Mouse (Mus musculus) hindbrain, embryonic 15.5 days (tissue): ENCODE results near the gene Brd7. TPM values are rescaled to one million over a fixed set of nuclear protein-coding genes. Genes with fewer than 3 reads are reported as not detected.

ENCODE experiments used
- ATAC-seq: fragments of 200-750 bp; cut with Nextera tagmentation; 2 replicates; pipeline ENCODE4 v1.8.0; 2017; ENCODE audit warnings: low read depth, moderate number of reproducible peaks, moderate TSS enrichment; ENCODE audit not compliant: low FRiP score
- H3K27ac ChIP-seq: fragments of 300-500 bp; sonication (generic); replicated peaks from 2 replicates; pipeline ENCODE4 v1.5.1; 2015; ENCODE audit warnings: mild to moderate bottlenecking, inconsistent platforms
- H3K27me3 ChIP-seq: fragments of 300-500 bp; sonication (generic); 2 replicates; pipeline ENCODE4 v1.6.1; 2015; ENCODE audit warnings: control low read depth, inconsistent platforms
- H3K36me3 ChIP-seq: fragments of 300-500 bp; sonication (generic); 2 replicates; pipeline ENCODE4 v1.6.1; 2015; ENCODE audit warnings: control low read depth, inconsistent platforms
- H3K4me1 ChIP-seq: fragments of 300-500 bp; sonication (generic); replicated peaks from 2 replicates; pipeline ENCODE4 v1.6.1; 2015; ENCODE audit warnings: control low read depth, inconsistent platforms
- H3K4me2 ChIP-seq: fragments of 300-500 bp; sonication (generic); 2 replicates; pipeline ENCODE4 v1.6.1; 2015; ENCODE audit warnings: moderate library complexity, mild to moderate bottlenecking, inconsistent platforms
- H3K4me3 ChIP-seq: fragments of 300-500 bp; sonication (generic); 2 replicates; pipeline ENCODE4 v1.5.1; 2015; ENCODE audit warnings: mild to moderate bottlenecking, inconsistent platforms
- H3K9ac ChIP-seq: fragments of 300-500 bp; sonication (generic); 2 replicates; pipeline ENCODE4 v1.6.1; 2015; ENCODE audit warnings: inconsistent platforms
- H3K9me3 ChIP-seq: fragments of 300-500 bp; sonication (generic); 2 replicates; pipeline ENCODE4 v1.6.1; 2016; ENCODE audit warnings: control low read depth, inconsistent platforms
- WGBS: fragments of 180-500 bp; shearing (Covaris S2); methylation state at CpG from one replicate; pipeline ENCODE4 v1.1.7; 2015; 5-methylcytosine and 5-hydroxymethylcytosine counted together
- polyA plus RNA-seq: library from polyadenylated mRNA; unstranded; fragments of >200 nt; fragmentation: Nextera tagmentation; extraction: Ambion mirVana; gene quantifications from 2 replicates; pipeline ENCODE4 v1.2.1, GENCODE M21; 2015

Brd7 gene
- polyA plus RNA-seq, 1 experiment from 2014 or later = 61.9 TPM

- Histone ChIP-seq H3K27me3 (peaks cover 2% of the 10 kb centered on the region; the same call in 1 of the 2 replicates), H3K27ac (no peak overlapping the region)
Observed at GRCm38 (mm10) chr8:88376836-88377582, 15.0 kb upstream of the Brd7 start.

GRCm38 (mm10) chr8:88371522-88371921 is 9.5 kb upstream of the Brd7 start:
- no peak overlapping the region for H3K9ac ChIP-seq
- WGBS = 91% methylated on average over 2 of the region's 2 CpGs
- H3K9me3 ChIP-seq = no peaks in the 10 kb centered on the region
- H3K27ac ChIP-seq = no peak overlapping the region
- H3K4me3 ChIP-seq = no peak overlapping the region
- no peak for ATAC-seq
- H3K4me1 ChIP-seq = peaks cover 16% of the 10 kb centered on the region
- H3K4me2 ChIP-seq = no peak overlapping the region
- no peaks in the 10 kb centered on the region for H3K36me3 ChIP-seq
- H3K27me3 ChIP-seq = peaks cover 2% of the 10 kb centered on the region; the same call in 1 of the 2 replicates

More at GRCm38 (mm10) chr8:88376836-88377582, 15.0 kb upstream of the Brd7 start:
- H3K9ac ChIP-seq = no peak overlapping the region
- ATAC-seq = peak; percentile 87
- H3K4me3 ChIP-seq = no peak overlapping the region
- H3K4me2 ChIP-seq = no peak overlapping the region
- no peaks in the 10 kb centered on the region for H3K9me3 ChIP-seq
- H3K36me3 ChIP-seq = no peaks in the 10 kb centered on the region
- peaks cover 18% of the 10 kb centered on the region for H3K4me1 ChIP-seq
- 30% methylated on average over 19 of the region's 19 CpGs for WGBS

GRCm38 (mm10) chr8:88369805-88370204 is 7.8 kb upstream of the Brd7 start:
- Histone ChIP-seq H3K36me3 (no peaks in the 10 kb centered on the region), H3K4me2 (no peak overlapping the region), H3K27me3 (no peaks in the 10 kb centered on the region), H3K4me1 (peaks cover 8% of the 10 kb centered on the region), H3K9me3 (no peaks in the 10 kb centered on the region), H3K27ac (no peak overlapping the region), H3K4me3 (no peak overlapping the region), H3K9ac (no peak overlapping the region)
- no peak for ATAC-seq
- 58% methylated on average over 3 of the region's 3 CpGs for WGBS

GRCm38 (mm10) chr8:88369221-88369620 is 7.2 kb upstream of the Brd7 start:
- Histone ChIP-seq H3K9me3 (no peaks in the 10 kb centered on the region), H3K36me3 (no peaks in the 10 kb centered on the region), H3K27ac (no peak overlapping the region), H3K9ac (no peak overlapping the region), H3K4me1 (peaks cover 8% of the 10 kb centered on the region), H3K4me3 (no peak overlapping the region), H3K4me2 (no peak overlapping the region), H3K27me3 (no peaks in the 10 kb centered on the region)
- no peak; the same call in 1 of the 2 replicates for ATAC-seq
- 22% methylated on average over 6 of the region's 6 CpGs for WGBS

GRCm38 (mm10) chr8:88362446-88363150 is 604 bp upstream of the Brd7 start:
- peaks cover 6% of the 10 kb centered on the region for H3K36me3 ChIP-seq
- 0 out of 2 replicates have a peak overlapping the region, but pooled peaks have one; percentile 31 for H3K9ac ChIP-seq
- peak overlapping the region; percentile 83 for H3K4me2 ChIP-seq
- H3K27ac ChIP-seq = no peak overlapping the region
- peaks cover 23% of the 10 kb centered on the region for H3K4me1 ChIP-seq
- no peak for ATAC-seq
- peak overlapping the region; percentile 98 for H3K4me3 ChIP-seq
- 37% methylated on average over 11 of the region's 11 CpGs for WGBS
- no peaks in the 10 kb centered on the region for H3K9me3 ChIP-seq
- H3K27me3 ChIP-seq = no peaks in the 10 kb centered on the region

GRCm38 (mm10) chr8:88361044-88361707 is 818 bp downstream of the Brd7 start:
- H3K9me3 ChIP-seq = no peaks in the 10 kb centered on the region
- peak; percentile 35; the same call in 1 of the 2 replicates for ATAC-seq
- no peaks in the 10 kb centered on the region for H3K27me3 ChIP-seq
- H3K4me3 ChIP-seq = peak overlapping the region; percentile 98
- peak overlapping the region; percentile 90 for H3K27ac ChIP-seq
- peaks cover 23% of the 10 kb centered on the region for H3K4me1 ChIP-seq
- 2% methylated on average over 31 of the region's 31 CpGs for WGBS
- H3K36me3 ChIP-seq = peaks cover 20% of the 10 kb centered on the region
- peak overlapping the region; percentile 83 for H3K4me2 ChIP-seq
- peak overlapping the region; percentile 95 for H3K9ac ChIP-seq

GRCm38 (mm10) chr8:88359959-88360358 is 2.0 kb downstream of the Brd7 start:
- peaks cover 28% of the 10 kb centered on the region for H3K36me3 ChIP-seq
- no peaks in the 10 kb centered on the region for H3K9me3 ChIP-seq
- H3K4me1 ChIP-seq = peaks cover 23% of the 10 kb centered on the region
- 93% methylated on average over 2 of the region's 2 CpGs for WGBS
- H3K27ac ChIP-seq = no peak overlapping the region
- peak overlapping the region; percentile 98 for H3K4me3 ChIP-seq
- no peak overlapping the region for H3K9ac ChIP-seq
- H3K4me2 ChIP-seq = peak overlapping the region; percentile 83
- no peaks in the 10 kb centered on the region for H3K27me3 ChIP-seq
- ATAC-seq = no peak

- Histone ChIP-seq H3K27me3 (no peaks in the 10 kb centered on the region), H3K27ac (no peak overlapping the region), H3K36me3 (peaks cover 45% of the 10 kb centered on the region), H3K9ac (no peak overlapping the region), H3K4me1 (peaks cover 23% of the 10 kb centered on the region), H3K9me3 (no peaks in the 10 kb centered on the region), H3K4me2 (no peak overlapping the region), H3K4me3 (no peak overlapping the region)
- WGBS = 80% methylated on average over 5 of the region's 5 CpGs
- no peak for ATAC-seq
Observed at GRCm38 (mm10) chr8:88357946-88358345, 4.0 kb downstream of the Brd7 start.

- no peak overlapping the region for H3K27ac ChIP-seq
- WGBS = 85% methylated on average over 5 of the region's 5 CpGs
- peaks cover 18% of the 10 kb centered on the region for H3K4me1 ChIP-seq
- no peak overlapping the region for H3K4me3 ChIP-seq
- H3K36me3 ChIP-seq = peaks cover 51% of the 10 kb centered on the region
- no peak overlapping the region for H3K9ac ChIP-seq
- H3K27me3 ChIP-seq = no peaks in the 10 kb centered on the region
- H3K9me3 ChIP-seq = no peaks in the 10 kb centered on the region
- no peak overlapping the region for H3K4me2 ChIP-seq
- no peak for ATAC-seq
Observed at GRCm38 (mm10) chr8:88357226-88357933, 4.6 kb downstream of the Brd7 start.

- no peak for ATAC-seq
Observed at GRCm38 (mm10) chr8:88349046-88349445, 12.9 kb downstream of the Brd7 start.

GRCm38 (mm10) chr8:88342026-88342425 is 20.0 kb downstream of the Brd7 start:
- H3K36me3 ChIP-seq = peaks cover 76% of the 10 kb centered on the region
- no peak overlapping the region for H3K4me2 ChIP-seq
- no peak overlapping the region for H3K9ac ChIP-seq
- H3K27me3 ChIP-seq = no peaks in the 10 kb centered on the region
- no peak for ATAC-seq
- 88% methylated on average over 4 of the region's 4 CpGs for WGBS
- H3K4me3 ChIP-seq = no peak overlapping the region
- no peaks in the 10 kb centered on the region for H3K9me3 ChIP-seq
- no peaks in the 10 kb centered on the region for H3K4me1 ChIP-seq
- H3K27ac ChIP-seq = no peak overlapping the region

More at GRCm38 (mm10) chr8:88349046-88349445, 12.9 kb downstream of the Brd7 start:
- WGBS = 79% methylated on average over 2 of the region's 2 CpGs
- no peaks in the 10 kb centered on the region for H3K27me3 ChIP-seq
- H3K9ac ChIP-seq = no peak overlapping the region
- H3K36me3 ChIP-seq = peaks cover 84% of the 10 kb centered on the region
- H3K4me1 ChIP-seq = no peaks in the 10 kb centered on the region
- no peak overlapping the region for H3K4me3 ChIP-seq
- H3K27ac ChIP-seq = no peak overlapping the region
- no peak overlapping the region for H3K4me2 ChIP-seq
- no peaks in the 10 kb centered on the region for H3K9me3 ChIP-seq
